Mouse (Mus musculus) heart, embryonic 14.5 days (tissue): ENCODE results near the gene Tmem216. TPM values are rescaled to one million over a fixed set of nuclear protein-coding genes. Genes with fewer than 3 reads are reported as not detected.
A peak's percentile ranks its signal among the peaks of the same experiment; 100 is the strongest.

ENCODE experiments used
- ATAC-seq: fragments of 200-750 bp; cut with Nextera tagmentation; 2 replicates; pipeline ENCODE4 v1.8.0; 2017; ENCODE audit warnings: low read depth, moderate TSS enrichment; ENCODE audit not compliant: insufficient number of reproducible peaks, insufficient read depth, low FRiP score
- H3K27ac ChIP-seq, 2 experiments: fragments of 200-500 bp in 1 of 2; fragments of 300-500 bp in 1 of 2; sonication (generic) in 1 of 2; replicated peaks in 1 of 2; 2 replicates each; pipeline ENCODE4 v1.5.1; 2012 to 2014; ENCODE audit warnings: low read depth in 2 of 2, low read length in 2 of 2, control low read depth in 1 of 2, mild to moderate bottlenecking in 1 of 2, mixed read lengths in 1 of 2; ENCODE audit not compliant: control insufficient read depth in 1 of 2, insufficient read depth in 1 of 2
- H3K27me3 ChIP-seq: fragments of 300-500 bp; sonication (generic); 2 replicates; pipeline ENCODE4 v1.6.1; 2014; ENCODE audit warnings: mild to moderate bottlenecking, low read length, control low read depth; ENCODE audit not compliant: control insufficient read depth, insufficient read depth
- H3K36me3 ChIP-seq: fragments of 300-500 bp; sonication (generic); 2 replicates; pipeline ENCODE4 v1.6.1; 2014; ENCODE audit warnings: mild to moderate bottlenecking, control low read depth, low read length, mixed read lengths; ENCODE audit not compliant: control insufficient read depth, insufficient read depth
- H3K4me1 ChIP-seq, 2 experiments: fragments of 200-500 bp in 1 of 2; fragments of 300-500 bp in 1 of 2; sonication (generic) in 1 of 2; 2 replicates each; pipeline ENCODE4 v1.6.1; 2012 to 2014; ENCODE audit warnings: low read length in 2 of 2, control low read depth in 1 of 2, mixed read lengths in 1 of 2; ENCODE audit not compliant: control insufficient read depth in 2 of 2, insufficient read depth in 2 of 2
- H3K4me2 ChIP-seq: fragments of 300-500 bp; sonication (generic); 2 replicates; pipeline ENCODE4 v1.6.1; 2014; ENCODE audit warnings: mild to moderate bottlenecking, low read length
- H3K4me3 ChIP-seq, 2 experiments: fragments of 200-500 bp in 1 of 2; fragments of 300-500 bp in 1 of 2; sonication (generic) in 1 of 2; 2 replicates each; pipeline ENCODE4 v1.5.1; 2012 to 2014; ENCODE audit warnings: low read length in 2 of 2, mild to moderate bottlenecking in 2 of 2, control low read depth in 1 of 2, low read depth in 1 of 2, moderate library complexity in 1 of 2; ENCODE audit not compliant: control insufficient read depth in 1 of 2, insufficient read depth in 1 of 2
- H3K9ac ChIP-seq: fragments of 300-500 bp; sonication (generic); 2 replicates; pipeline ENCODE4 v1.6.1; 2014; ENCODE audit warnings: mild to moderate bottlenecking, low read length
- H3K9me3 ChIP-seq: fragments of 300-500 bp; sonication (generic); 2 replicates; pipeline ENCODE4 v1.6.1; 2016; ENCODE audit warnings: low read length, control low read depth; ENCODE audit not compliant: control insufficient read depth
- WGBS: fragments of 180-500 bp; shearing (Covaris S2); extraction: QIAGEN DNeasy Blood & Tissue Kit; methylation state at CpG from one replicate; pipeline ENCODE4 v1.1.7; 2014; 5-methylcytosine and 5-hydroxymethylcytosine counted together
- polyA plus RNA-seq: library from polyadenylated mRNA; unstranded; fragments of >200 nt; fragmentation: Nextera tagmentation; extraction: Ambion mirVana; gene quantifications from 2 replicates; pipeline ENCODE4 v1.2.1, GENCODE M21; 2014

Gene Tmem216
- polyA plus RNA-seq, 1 experiment from 2014 or later = 26.0 TPM

DNA sequence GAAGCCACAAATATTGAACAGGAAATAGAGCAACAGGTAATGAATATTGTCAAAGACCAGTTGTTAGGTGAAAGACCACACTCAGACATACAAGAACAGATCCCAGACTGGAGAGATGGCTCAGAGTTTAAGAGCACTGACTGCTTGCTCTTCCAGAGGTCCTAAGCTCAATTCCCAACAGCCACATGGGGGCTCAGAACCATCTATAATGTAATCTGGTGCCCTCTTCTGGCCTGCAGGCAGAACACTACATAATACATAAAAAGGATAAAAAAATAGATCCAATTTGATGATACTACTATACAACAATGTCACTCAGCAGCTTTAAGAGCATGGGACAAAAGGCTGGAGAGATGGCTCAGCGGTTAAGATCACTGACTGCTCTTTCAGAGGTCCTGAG, 35.7 kb downstream of the Tmem216 start:
- WGBS = 39% methylated on average over 1 of the region's 1 CpGs
- H3K27me3 ChIP-seq = no peaks in the 10 kb centered on the region
- ATAC-seq = no peak
- no peak overlapping the region for H3K4me2 ChIP-seq
- H3K27ac ChIP-seq = no peak overlapping the region
- no peaks in the 10 kb centered on the region for H3K9me3 ChIP-seq
- H3K36me3 ChIP-seq = peaks cover 31% of the 10 kb centered on the region
- no peak overlapping the region for H3K4me3 ChIP-seq
- peaks cover 0 to 8% of the 10 kb centered on the region in 2 experiments; a peak in 2 of 4 replicates for H3K4me1 ChIP-seq
- no peak overlapping the region for H3K9ac ChIP-seq

DNA sequence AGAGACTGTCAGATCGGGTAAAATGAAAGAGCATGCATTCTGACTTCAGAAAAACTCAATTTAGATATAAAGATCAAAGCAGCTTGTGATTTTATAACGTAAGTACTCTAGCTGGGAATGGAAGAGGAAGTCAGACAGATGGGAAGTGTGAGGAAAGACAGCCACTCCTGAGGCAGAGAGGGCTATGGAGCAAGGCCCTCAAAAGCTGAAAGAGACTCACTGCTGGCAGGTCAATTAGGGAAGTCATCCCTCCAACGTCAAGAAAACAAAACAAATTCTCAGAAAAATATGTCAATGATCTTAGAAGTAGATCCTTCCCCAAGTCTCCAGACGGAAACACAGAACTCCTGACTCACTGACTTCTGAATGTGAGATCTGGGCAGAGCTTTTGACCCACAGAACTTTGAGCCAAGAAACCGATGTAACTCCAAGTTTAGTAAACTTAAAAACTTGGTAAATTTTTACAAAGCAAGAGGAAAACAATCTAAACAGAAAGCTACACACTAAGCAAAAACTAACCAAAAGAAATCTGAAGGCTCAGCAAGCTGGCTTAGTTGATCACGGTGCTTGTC, 45.2 kb downstream of the Tmem216 start:
- H3K27ac ChIP-seq = no peak overlapping the region
- no peak overlapping the region for H3K9ac ChIP-seq
- H3K4me2 ChIP-seq = no peak overlapping the region
- no peaks in the 10 kb centered on the region for H3K4me1 ChIP-seq
- ATAC-seq = no peak
- WGBS = 81% methylated on average over 6 of the region's 6 CpGs
- no peak overlapping the region for H3K4me3 ChIP-seq
- peaks cover 70% of the 10 kb centered on the region for H3K36me3 ChIP-seq
- no peaks in the 10 kb centered on the region for H3K9me3 ChIP-seq
- H3K27me3 ChIP-seq = no peaks in the 10 kb centered on the region

DNA sequence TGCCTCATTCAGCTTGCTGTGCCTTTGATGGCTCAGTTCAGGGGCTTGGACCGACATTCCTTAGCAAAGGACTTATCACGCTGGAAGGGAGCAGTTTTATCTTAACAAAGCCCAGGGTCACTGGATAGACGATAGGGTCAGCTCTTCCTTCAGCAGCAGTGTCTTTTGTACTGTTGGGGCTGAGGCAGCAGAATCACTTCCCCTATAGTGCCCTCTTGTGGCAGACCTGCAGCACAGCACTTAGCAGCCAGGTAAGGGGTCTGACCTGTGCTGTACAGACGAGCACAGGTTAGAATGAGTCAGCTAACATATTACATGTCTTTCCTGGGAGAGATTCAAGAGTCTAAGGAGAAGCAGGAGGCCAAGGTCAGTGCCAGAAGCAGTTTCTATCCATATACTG, 53.5 kb downstream of the Tmem216 start:
- no peak overlapping the region for H3K9ac ChIP-seq
- ATAC-seq = no peak
- H3K27ac ChIP-seq = no peak overlapping the region
- H3K4me2 ChIP-seq = no peak overlapping the region
- H3K27me3 ChIP-seq = no peaks in the 10 kb centered on the region
- peaks cover 78% of the 10 kb centered on the region for H3K36me3 ChIP-seq
- WGBS = 4% methylated on average over 4 of the region's 4 CpGs
- H3K4me3 ChIP-seq = no peak overlapping the region
- H3K9me3 ChIP-seq = no peaks in the 10 kb centered on the region
- no peaks in the 10 kb centered on the region for H3K4me1 ChIP-seq

DNA sequence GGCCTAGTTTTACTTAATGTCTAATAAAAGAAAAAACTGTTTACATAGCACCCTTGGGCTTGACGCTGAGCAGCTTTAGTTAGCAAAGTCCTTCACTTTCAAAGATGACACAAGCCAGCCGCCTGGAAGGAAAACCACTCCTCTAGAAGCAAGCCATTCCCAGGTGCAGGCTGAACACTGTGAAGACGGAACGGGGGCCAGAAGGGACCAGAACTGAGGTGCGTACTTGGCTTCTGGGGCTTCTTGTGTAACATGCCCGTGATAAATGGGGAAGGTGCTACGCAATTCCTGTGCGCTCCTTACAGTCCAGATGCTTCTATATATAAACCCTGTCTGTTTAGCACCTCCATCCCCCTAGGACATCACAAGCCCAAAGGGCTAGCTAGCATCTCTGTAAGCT, 55.5 kb downstream of the Tmem216 start:
- no peak for ATAC-seq
- H3K36me3 ChIP-seq = peaks cover 64% of the 10 kb centered on the region
- no peaks in the 10 kb centered on the region for H3K4me1 ChIP-seq
- H3K4me3 ChIP-seq = no peak overlapping the region
- H3K9me3 ChIP-seq = no peaks in the 10 kb centered on the region
- H3K9ac ChIP-seq = no peak overlapping the region
- 76% methylated on average over 8 of the region's 8 CpGs for WGBS
- H3K27ac ChIP-seq = no peak overlapping the region
- H3K4me2 ChIP-seq = no peak overlapping the region
- no peaks in the 10 kb centered on the region for H3K27me3 ChIP-seq

DNA sequence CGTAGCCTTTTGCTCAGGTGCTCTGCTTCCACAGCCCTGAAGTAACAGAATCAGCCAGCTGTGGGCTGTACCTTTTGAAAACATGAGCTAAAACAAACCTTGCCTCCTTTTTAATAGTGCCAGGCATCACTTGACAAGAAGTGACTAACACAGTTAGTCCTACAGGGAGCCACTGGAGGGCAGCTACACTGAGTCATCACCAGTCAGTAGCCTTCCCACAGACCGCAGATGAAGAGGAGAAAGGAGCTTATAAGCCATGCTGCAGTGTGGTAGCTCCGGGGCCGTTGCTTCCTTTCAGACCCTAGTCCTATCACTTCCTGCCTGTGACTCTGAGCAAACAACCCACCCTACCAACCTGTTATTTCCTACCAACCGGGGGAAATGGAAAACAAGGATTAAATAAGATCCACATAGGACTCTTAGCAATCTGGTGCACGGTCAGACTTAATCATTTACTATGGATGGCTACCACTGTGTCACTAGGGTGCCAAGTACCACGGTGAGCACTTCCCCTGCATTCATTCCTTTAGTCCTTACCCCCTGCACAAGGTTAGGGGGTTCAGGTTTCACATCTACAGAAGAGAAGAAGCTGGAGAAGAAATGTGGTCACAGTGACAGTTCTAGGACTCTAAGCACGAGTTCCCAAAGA, 58.4 kb downstream of the Tmem216 start:
- Histone ChIP-seq H3K27ac (0 out of 4 replicates have a peak overlapping the region, but pooled peaks of 1 of the 2 experiments have one; percentile 11), H3K27me3 (0 out of 2 replicates have a peak, but pooled peaks cover 3% of the 10 kb centered on the region), H3K36me3 (peaks cover 43% of the 10 kb centered on the region), H3K9ac (no peak overlapping the region), H3K9me3 (no peaks in the 10 kb centered on the region), H3K4me3 (no peak overlapping the region), H3K4me1 (peaks cover under 1 to 1% of the 10 kb centered on the region in 2 experiments; a peak in 2 of 4 replicates), H3K4me2 (no peak overlapping the region)
- no peak for ATAC-seq
- 63% methylated on average over 8 of the region's 8 CpGs for WGBS

DNA sequence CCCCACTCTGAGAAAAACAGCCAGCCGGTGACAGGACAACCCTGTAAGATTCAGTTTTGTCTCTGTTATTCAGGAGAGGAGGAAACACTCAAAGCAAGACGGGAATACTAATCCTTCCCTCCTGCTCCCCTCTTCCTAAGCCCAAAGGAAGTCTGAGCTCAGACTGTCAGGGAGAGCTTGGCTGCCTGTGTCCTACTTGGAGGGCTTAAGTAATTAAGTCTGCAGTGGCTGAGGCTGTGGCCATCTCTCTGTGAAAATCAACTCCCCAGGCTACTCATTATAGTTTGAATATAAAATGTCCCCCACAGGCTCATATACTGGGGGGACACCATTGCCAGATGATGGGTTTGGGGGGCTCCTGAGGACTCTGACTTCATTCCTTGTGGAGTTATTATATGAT, 59.1 kb downstream of the Tmem216 start:
- 63% methylated on average over 2 of the region's 2 CpGs for WGBS
- Histone ChIP-seq H3K36me3 (peaks cover 37% of the 10 kb centered on the region), H3K4me2 (no peak overlapping the region), H3K9ac (no peak overlapping the region), H3K4me3 (no peak overlapping the region), H3K9me3 (no peaks in the 10 kb centered on the region), H3K4me1 (peaks cover 4 to 7% of the 10 kb centered on the region in 2 experiments; a peak in 2 of 4 replicates), H3K27me3 (0 out of 2 replicates have a peak, but pooled peaks cover 3% of the 10 kb centered on the region), H3K27ac (no peak overlapping the region)
- no peak for ATAC-seq

DNA sequence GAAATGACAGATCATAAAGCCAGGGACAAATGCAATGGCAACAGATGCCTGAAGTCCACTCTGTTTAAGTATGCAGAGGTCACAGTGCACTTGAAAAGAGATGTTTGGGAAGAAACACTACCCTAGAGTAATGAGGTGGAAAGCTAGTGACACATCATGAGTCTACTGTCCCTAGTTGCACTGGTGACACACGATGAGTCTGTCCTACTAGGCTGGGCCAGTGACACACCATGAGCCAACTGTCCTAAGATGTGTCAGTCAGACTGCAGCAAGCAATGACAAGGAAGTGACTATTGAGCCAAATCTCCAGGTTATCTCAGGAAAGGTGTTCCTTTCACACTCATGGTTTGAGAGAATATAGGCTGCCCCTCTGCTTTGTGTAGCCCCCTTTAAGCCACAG, 60.4 kb downstream of the Tmem216 start:
- Histone ChIP-seq H3K27ac (no peak overlapping the region), H3K36me3 (peaks cover 24% of the 10 kb centered on the region), H3K4me1 (peaks cover 4 to 7% of the 10 kb centered on the region in 2 experiments; a peak in 2 of 4 replicates), H3K9ac (no peak overlapping the region), H3K27me3 (peaks cover 12% of the 10 kb centered on the region), H3K4me2 (no peak overlapping the region), H3K4me3 (no peak overlapping the region), H3K9me3 (no peaks in the 10 kb centered on the region)
- WGBS = 86% methylated on average over 1 of the region's 1 CpGs
- ATAC-seq = no peak
